Mouse (Mus musculus) heart, embryonic 10.5 days (tissue): ENCODE data around the gene Pitpnm3. TPM values are rescaled to one million over a fixed set of nuclear protein-coding genes. Genes with fewer than 3 reads are reported as not detected.

Source experiments
- DNase-seq: peaks from one replicate; pipeline ENCODE4 v3.0.0-alpha.2; 2017; ENCODE audit warnings: low spot score
- H3K27ac ChIP-seq: fragments of 300-500 bp; sonication (generic); 2 replicates; pipeline ENCODE4 v1.5.1; 2016; ENCODE audit warnings: mild to moderate bottlenecking
- H3K27me3 ChIP-seq: fragments of 300-500 bp; sonication (generic); 2 replicates; pipeline ENCODE4 v1.6.1; 2016; ENCODE audit warnings: mild to moderate bottlenecking; ENCODE audit not compliant: poor library complexity, insufficient read depth, severe bottlenecking
- H3K36me3 ChIP-seq: fragments of 300-500 bp; sonication (generic); 2 replicates; pipeline ENCODE4 v1.6.1; 2016; ENCODE audit warnings: mild to moderate bottlenecking, moderate library complexity
- H3K4me1 ChIP-seq: fragments of 300-500 bp; sonication (generic); 2 replicates; pipeline ENCODE4 v1.6.1; 2016; ENCODE audit warnings: mild to moderate bottlenecking
- H3K4me3 ChIP-seq: fragments of 300-500 bp; sonication (generic); 2 replicates; pipeline ENCODE4 v1.5.1; 2016; ENCODE audit warnings: mild to moderate bottlenecking, moderate library complexity
- H3K9me3 ChIP-seq: fragments of 300-500 bp; sonication (generic); 2 replicates; pipeline ENCODE4 v1.6.1; 2016; ENCODE audit warnings: mild to moderate bottlenecking, moderate library complexity
- whole genome bisulfite sequencing: fragments of 180-500 bp; shearing (Covaris S2); methylation state at CpG from one replicate; pipeline ENCODE4 v1.1.7; 2016; 5-methylcytosine and 5-hydroxymethylcytosine counted together
- polyA plus RNA-seq: library from polyadenylated mRNA; unstranded; fragments of >200 nt; fragmentation: Nextera tagmentation; extraction: Ambion mirVana; gene quantifications from 2 replicates; pipeline ENCODE4 v1.2.1, GENCODE M21; 2016

Gene Pitpnm3
- polyA plus RNA-seq, 1 experiment from 2014 or later = 0.20 TPM

DNA sequence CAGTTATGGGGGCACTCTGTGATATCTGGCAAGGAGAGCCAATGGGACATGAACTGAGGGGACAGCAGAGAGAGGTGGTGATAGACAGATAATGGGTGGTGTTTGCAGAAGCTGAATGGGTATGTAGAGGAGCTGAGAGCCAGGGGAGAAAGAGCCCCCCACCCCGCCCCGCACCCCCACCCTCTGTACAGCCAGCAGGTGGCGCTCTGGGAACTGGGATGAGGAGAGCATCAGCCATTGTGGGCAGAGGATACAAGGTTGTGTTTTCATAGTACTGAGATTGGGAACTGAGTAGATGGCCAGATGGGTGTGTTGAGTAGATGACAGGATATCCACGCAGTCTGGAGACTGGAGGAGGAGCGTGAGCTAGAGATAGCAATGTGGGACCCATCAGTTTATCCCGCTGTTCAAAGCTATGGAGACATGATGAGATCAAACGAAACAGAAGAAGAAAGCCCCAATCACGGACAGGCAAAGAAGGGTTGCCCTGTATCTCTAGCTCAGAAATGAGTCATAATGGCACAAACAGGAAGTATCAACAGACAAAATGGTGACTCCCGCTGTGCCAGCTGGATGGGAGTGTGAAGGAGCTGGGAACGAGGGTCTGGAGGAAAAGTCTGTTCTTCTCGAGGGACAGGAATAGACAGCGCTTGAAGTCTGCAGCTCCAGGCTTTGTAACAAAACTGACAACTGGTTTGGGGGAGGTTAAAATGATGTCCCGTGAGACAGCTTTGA, 118.9 kb downstream of the Pitpnm3 start:
- no peak overlapping the region for H3K4me3 ChIP-seq

DNA sequence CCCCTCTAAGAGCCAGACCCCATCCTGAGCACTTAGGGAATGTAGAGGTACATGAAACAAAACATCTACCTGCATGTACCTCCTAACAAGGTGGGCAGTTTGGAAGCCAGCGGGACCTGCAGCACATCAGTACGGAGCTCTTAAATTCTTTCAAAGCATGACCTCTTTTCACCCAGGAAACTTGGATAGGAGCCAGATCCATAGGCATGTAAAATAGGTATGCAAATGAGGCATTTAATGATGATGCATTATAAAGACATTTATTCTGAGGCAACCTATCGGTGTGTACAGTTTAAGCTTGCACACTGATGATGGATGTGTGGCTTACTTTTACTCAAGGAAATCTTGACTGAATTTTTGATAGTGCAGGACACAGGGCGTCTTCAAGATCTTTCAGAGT, 120.9 kb downstream of the Pitpnm3 start:
- Histone ChIP-seq H3K27ac (no peak overlapping the region), H3K27me3 (no peaks in the 10 kb centered on the region)

More for the DNA sequence above, 118.9 kb downstream of the Pitpnm3 start:
- Histone ChIP-seq H3K27me3 (0 out of 2 replicates have a peak, but pooled peaks cover 4% of the 10 kb centered on the region), H3K4me1 (peaks cover 5% of the 10 kb centered on the region; the same call in 1 of the 2 replicates), H3K36me3 (no peaks in the 10 kb centered on the region), H3K9me3 (no peaks in the 10 kb centered on the region), H3K27ac (no peak overlapping the region)
- 70% methylated on average over 13 of the region's 13 CpGs for WGBS
- DNase-seq = no peak

DNA sequence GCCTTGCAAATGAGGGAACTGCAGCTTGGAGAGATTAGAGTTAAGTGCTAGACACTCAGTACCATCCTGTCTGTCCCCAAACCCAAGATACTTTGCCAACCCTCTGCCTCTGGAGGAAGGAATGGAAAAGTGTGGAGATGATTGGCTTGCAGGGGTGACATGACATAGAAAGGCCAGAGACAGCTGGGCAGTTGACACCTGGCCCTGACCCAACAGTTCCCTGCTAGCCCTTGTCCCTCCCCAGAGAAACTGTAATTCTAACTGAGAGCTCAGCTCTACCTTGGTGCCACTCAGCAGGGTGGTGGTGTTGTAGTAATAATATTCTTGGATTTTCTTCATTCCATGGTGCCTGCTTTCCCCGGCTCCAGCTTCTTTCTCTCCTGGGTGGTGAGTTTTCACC, 123.6 kb downstream of the Pitpnm3 start:
- no peaks in the 10 kb centered on the region for H3K27me3 ChIP-seq
- H3K4me3 ChIP-seq = no peak overlapping the region
- H3K36me3 ChIP-seq = no peaks in the 10 kb centered on the region
- no peak overlapping the region for H3K27ac ChIP-seq
- WGBS = 73% methylated on average over 1 of the region's 1 CpGs
- DNase-seq = no peak
- H3K4me1 ChIP-seq = peaks cover 9% of the 10 kb centered on the region
- H3K9me3 ChIP-seq = no peaks in the 10 kb centered on the region

More for the DNA sequence above, 120.9 kb downstream of the Pitpnm3 start:
- Histone ChIP-seq H3K4me1 (no peaks in the 10 kb centered on the region), H3K36me3 (no peaks in the 10 kb centered on the region), H3K4me3 (no peak overlapping the region), H3K9me3 (no peaks in the 10 kb centered on the region)
- WGBS = 83% methylated on average over 4 of the region's 4 CpGs
- no peak for DNase-seq

DNA sequence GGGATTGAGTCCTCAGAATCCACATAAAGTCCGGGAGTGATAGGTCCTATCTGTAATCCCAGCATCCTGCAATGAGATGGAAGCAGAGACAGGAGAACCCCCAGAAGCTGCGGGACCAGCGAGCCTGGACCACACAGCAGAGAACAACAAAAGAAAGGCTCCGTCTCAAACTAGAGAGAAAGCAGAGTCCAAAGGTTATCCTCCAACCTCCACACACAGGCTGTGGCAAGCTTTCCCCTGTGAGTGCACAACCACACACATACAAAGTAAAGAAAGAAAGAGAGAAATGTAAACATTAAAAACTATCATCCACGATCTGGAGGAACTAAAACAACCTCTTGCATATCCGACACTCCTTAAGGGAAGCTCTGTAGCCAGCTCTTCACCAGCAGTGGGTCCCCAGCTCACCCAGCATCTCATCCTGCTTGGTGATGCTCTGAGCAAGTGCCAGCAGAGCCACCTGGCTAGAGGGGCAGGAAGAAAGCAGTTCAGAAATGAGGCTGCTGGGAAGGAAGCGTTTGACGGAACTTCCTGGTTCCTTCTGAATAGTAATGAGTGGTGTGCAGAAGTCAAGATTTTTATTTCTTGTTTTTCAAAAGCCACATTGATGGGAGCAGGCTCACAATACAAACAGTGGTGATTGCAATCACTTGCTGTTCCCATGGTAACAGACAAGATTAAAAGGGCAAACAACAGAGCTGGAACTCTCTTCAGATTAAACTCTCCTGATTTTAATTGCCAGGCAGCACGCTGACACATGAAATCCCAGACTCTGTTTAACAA, 124.4 kb downstream of the Pitpnm3 start:
- H3K36me3 ChIP-seq = no peaks in the 10 kb centered on the region
- no peaks in the 10 kb centered on the region for H3K27me3 ChIP-seq
- H3K27ac ChIP-seq = no peak overlapping the region
- 72% methylated on average over 9 of the region's 9 CpGs for WGBS
- H3K9me3 ChIP-seq = no peaks in the 10 kb centered on the region
- DNase-seq = no peak
- no peak overlapping the region for H3K4me3 ChIP-seq
- H3K4me1 ChIP-seq = peaks cover 9% of the 10 kb centered on the region

DNA sequence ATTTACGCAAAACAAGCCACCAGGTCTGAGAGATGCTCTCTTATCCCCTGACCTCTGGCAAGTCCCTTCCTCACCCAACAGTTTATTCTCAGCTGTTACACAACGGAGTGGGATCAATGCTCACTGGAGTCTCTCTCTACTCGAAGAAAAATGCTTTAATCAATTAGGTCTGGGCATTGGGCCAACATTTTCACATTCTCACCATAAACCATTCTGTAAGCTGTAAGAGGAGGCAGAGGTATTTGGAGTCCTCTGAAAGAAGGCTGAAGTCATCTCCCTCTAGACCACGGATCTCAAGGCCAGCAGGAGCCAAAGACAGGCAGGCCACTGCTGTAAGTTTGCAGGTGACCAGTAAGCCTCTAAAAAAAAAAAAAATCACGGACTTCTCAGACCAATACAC, 125.2 kb downstream of the Pitpnm3 start:
- Histone ChIP-seq H3K27me3 (no peaks in the 10 kb centered on the region), H3K9me3 (no peaks in the 10 kb centered on the region), H3K4me1 (peaks cover 9% of the 10 kb centered on the region), H3K36me3 (no peaks in the 10 kb centered on the region), H3K4me3 (no peak overlapping the region), H3K27ac (no peak overlapping the region)
- no peak for DNase-seq
- 67% methylated on average over 5 of the region's 5 CpGs for WGBS

DNA sequence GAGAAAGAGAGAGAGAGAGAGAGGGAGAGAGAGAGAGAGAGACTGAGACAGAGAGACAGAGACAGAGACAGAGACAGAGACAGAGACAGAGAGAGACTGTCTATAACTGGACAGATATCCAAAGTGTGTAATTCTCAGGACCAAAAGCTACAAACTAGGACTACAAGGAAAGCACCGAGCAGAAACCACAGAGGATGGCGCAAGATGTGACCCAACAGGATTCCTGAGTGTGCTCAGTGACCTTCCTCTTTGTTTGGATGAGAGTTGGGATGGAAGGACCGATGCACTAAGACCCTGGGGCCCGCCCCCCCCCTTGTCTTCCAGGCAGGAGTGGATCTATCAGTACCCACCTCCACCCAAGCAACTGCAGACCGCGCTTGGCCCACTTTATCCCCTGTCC, 130.0 kb downstream of the Pitpnm3 start:
- Histone ChIP-seq H3K9me3 (no peaks in the 10 kb centered on the region), H3K36me3 (no peaks in the 10 kb centered on the region), H3K4me1 (peaks cover 9% of the 10 kb centered on the region), H3K4me3 (no peak overlapping the region), H3K27me3 (no peaks in the 10 kb centered on the region), H3K27ac (no peak overlapping the region)
- 92% methylated on average over 6 of the region's 6 CpGs for WGBS
- DNase-seq = no peak

DNA sequence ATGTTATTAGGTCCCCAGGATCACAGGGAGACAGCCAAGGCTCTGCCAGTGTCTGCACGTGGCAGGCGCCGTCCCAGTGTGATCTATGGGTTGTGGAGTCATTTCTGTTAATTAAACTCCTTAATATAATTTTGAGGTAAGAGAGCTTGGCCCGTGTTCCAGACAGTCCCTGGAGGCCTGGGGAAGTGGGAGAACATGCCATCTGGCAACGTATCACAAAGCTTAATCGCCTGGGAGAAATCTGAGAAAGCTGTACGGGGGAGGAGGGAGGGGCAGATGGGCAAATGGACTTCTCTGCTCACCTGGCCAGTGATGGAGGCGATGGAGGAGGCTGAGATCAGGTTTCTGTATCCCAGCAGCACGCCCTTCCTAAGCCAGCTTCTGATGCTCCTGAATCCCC, 132.4 kb downstream of the Pitpnm3 start:
- Histone ChIP-seq H3K27me3 (no peaks in the 10 kb centered on the region), H3K36me3 (no peaks in the 10 kb centered on the region), H3K9me3 (no peaks in the 10 kb centered on the region), H3K4me3 (no peak overlapping the region), H3K27ac (no peak overlapping the region), H3K4me1 (peaks cover 5% of the 10 kb centered on the region)
- 77% methylated on average over 9 of the region's 9 CpGs for WGBS
- no peak for DNase-seq

DNA sequence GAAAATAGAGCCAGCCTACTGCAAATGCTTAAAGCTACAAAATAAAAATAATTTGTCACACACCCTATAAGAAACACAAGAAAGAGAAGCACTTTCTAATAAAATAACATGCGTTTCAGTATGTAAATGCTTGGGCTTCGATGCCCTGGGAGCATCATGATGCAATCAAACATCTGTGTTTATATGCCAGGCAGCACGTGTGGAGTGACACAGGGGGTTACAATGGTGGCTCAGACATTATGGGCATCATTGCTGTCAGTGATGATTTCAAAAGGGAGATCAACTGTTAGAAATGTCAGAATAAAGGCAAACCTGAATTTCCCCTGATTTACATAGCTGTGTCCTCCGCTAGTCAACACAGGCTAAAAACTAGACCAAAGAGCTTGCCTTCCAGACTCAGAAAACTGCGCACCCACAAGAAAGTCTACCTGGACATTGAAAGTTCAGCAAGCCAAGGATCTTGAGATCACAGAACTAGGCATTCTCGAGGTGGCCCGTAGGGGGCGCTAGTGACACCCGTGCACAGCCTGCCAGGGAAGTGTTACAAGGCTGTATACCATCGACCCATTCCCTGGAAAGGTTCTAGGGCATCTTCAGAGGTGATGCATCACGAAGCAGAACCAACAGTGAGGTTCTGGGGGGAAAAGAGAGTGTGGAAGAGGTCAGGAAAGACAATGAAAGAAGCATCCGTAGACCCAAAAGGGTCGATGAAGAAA, 133.3 kb downstream of the Pitpnm3 start:
- no peaks in the 10 kb centered on the region for H3K36me3 ChIP-seq
- no peak for DNase-seq
- H3K4me3 ChIP-seq = no peak overlapping the region
- H3K27me3 ChIP-seq = no peaks in the 10 kb centered on the region
- 44% methylated on average over 13 of the region's 13 CpGs for WGBS
- H3K4me1 ChIP-seq = no peaks in the 10 kb centered on the region; the same call in 1 of the 2 replicates
- no peak overlapping the region for H3K27ac ChIP-seq
- no peaks in the 10 kb centered on the region for H3K9me3 ChIP-seq

DNA sequence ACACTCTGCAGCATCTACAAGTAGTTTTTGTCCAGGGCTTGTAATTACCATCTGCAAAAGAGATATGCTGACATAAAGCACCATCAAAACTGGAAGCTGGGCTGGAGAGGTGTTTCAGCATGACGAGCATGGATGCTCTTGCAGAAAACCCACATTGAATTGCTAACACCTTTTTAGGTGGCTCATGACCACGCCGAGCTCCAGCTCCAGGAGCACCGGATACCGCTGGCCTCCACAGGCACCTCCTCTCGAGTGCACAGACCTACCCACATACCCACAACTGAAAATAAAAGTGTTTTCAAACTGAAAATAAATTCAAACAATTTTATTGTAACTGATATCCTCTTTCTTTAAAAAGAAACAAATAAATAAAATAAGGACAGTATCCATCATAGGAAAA, 135.4 kb downstream of the Pitpnm3 start:
- H3K27me3 ChIP-seq = no peaks in the 10 kb centered on the region
- H3K9me3 ChIP-seq = no peaks in the 10 kb centered on the region
- no peak overlapping the region for H3K27ac ChIP-seq
- no peak overlapping the region for H3K4me3 ChIP-seq
- H3K36me3 ChIP-seq = no peaks in the 10 kb centered on the region
- WGBS = 81% methylated on average over 6 of the region's 6 CpGs
- peaks cover 14% of the 10 kb centered on the region for H3K4me1 ChIP-seq
- no peak for DNase-seq

Other genes with a start within 250 kb of the Pitpnm3 start
- gene Aipl1, start 98.3 kb downstream of the Pitpnm3 start, polyA plus RNA-seq = 1.7 and 2.0 TPM in 2 replicates
- gene Pimreg, start 93.7 kb downstream of the Pitpnm3 start, polyA plus RNA-seq = 121 and 150 TPM in 2 replicates
- 0.10 and 0.24 TPM in 2 replicates for gene Gm43951, start 71.1 kb upstream of the Pitpnm3 start, polyA plus RNA-seq
- 7.1 and 9.4 TPM in 2 replicates for gene 4933427D14Rik, start 71.7 kb upstream of the Pitpnm3 start, polyA plus RNA-seq
- gene Txndc17, start 71.8 kb upstream of the Pitpnm3 start, polyA plus RNA-seq = 161 and 183 TPM in 2 replicates
- 26.9 and 36.9 TPM in 2 replicates for gene Med31, start 79.8 kb upstream of the Pitpnm3 start, polyA plus RNA-seq
- gene Slc13a5, start 131.4 kb upstream of the Pitpnm3 start, polyA plus RNA-seq = 0.18 and 0.26 TPM in 2 replicates
- 1.5 and 1.6 TPM in 2 replicates for gene Xaf1, start 165.9 kb upstream of the Pitpnm3 start, polyA plus RNA-seq
- not detected in 2 replicates for gene Fbxo39, start 178.7 kb upstream of the Pitpnm3 start, polyA plus RNA-seq
- gene Tekt1, start 226.7 kb upstream of the Pitpnm3 start, polyA plus RNA-seq = 0.39 and 2.0 TPM in 2 replicates